Mouse (Mus musculus) inflammation-experienced regulatory T-cells, adult 16 weeks (primary cell): ENCODE data around the gene Fam186b. TPM values are rescaled to one million over a fixed set of nuclear protein-coding genes. Genes with fewer than 3 reads are reported as not detected.

Experiments
- polyA plus RNA-seq: library from polyadenylated mRNA; unstranded; fragments of 100-300 nt; shearing (Covaris generic); gene quantifications from one replicate; pipeline ENCODE4 v1.2.1, GENCODE M21; 2017

The Fam186b gene
- 0.27 TPM for polyA plus RNA-seq

DNA sequence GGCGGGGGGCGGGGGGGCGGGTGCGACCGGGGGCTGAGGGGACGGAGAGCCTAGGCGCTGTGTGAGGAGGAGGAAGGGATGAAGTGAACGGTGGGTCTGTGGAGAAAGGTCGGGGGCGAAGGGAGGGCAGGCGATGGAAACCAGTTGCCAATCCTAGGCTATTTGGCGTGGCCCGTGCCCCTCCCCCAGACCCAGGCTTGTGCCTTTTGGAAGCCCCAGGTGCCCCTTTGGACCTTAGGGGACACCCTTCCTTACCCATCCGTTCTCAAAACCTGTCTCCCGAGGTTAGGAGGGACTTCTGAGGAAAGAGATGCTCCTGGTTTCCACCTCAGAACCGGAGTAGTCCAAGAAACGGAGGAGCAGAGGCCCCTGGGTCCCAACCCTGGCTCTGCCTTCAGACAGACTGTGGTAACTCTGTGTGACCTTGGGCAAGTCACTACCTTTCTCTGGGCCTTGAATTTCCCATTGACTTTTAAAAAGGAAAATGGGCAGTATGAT, at the start of gene Fam186b:
Fam186b (minus strand) TSS at position 405 of the 498 bp plus-strand sequence.

DNA sequence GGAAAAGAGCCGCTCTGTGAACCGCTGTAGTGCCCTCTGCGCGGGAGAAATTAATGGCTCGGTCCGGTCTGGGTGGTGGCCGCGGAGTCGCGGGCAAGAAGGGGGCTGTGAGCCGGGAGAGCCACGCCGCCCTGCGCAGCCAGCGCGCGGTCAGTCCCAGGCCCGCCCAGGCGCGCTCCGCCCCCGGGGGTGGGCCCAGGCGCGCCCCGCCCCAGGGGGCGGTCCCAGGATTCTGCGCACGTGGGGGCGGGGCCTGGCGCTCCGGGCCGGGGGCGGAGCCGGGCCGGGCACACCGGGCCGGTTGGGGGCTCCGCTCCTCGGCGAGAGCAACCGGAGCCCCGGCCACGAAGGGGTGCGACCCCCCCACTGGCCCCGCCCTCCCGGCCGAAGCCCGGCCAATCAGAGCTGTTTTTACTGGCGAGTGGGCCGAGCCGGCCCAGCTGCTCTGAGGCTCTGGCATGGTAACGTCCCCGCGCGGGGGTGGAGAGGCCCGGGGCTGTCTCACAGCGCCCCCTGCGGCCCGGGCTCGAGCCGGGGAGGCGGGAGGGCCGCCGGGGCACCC, 794 bp downstream of the Fam186b start, which contains the start of gene Prpf40b:
Prpf40b (plus strand) TSS at position 275 of the 562 bp plus-strand sequence.

DNA sequence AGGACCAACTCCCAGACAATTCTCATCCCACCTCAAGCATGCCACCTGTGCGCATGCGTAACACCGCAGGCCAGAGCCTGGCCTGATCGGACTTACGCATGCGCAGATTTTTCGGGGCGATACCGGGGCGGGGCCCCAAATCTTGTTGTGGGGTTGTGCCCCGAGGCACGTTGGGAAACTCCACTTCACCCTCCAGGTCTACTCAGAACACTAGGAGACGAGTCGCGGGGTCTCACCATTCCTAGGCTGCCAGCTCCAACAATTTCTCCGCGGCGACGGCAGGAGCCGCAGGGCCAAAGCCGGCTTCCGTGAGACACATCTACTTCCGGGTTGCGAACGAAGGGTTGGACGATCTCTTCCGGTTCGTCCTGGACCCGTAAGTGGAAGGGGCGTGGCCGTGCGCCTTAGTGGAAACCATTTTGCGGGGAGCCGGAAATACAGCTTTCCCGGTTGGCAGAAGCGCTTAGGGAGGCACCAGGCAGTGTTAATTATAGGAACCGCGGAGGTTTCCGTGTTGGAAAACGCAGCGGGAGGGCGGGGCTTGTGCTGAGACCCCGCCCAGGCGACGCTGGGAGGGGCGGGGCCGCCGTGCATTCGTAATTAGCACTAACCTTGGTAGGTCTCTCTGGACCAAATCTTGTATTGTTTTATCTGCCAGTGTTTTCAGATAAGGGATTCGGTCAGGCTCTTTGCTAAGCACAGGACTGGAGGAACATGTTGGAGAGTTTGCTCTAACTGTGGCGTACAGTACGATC, 43.9 kb downstream of the Fam186b start, which contains the start of gene Mcrs1:
Mcrs1 (minus strand) TSS at position 336 of the 755 bp plus-strand sequence.

DNA sequence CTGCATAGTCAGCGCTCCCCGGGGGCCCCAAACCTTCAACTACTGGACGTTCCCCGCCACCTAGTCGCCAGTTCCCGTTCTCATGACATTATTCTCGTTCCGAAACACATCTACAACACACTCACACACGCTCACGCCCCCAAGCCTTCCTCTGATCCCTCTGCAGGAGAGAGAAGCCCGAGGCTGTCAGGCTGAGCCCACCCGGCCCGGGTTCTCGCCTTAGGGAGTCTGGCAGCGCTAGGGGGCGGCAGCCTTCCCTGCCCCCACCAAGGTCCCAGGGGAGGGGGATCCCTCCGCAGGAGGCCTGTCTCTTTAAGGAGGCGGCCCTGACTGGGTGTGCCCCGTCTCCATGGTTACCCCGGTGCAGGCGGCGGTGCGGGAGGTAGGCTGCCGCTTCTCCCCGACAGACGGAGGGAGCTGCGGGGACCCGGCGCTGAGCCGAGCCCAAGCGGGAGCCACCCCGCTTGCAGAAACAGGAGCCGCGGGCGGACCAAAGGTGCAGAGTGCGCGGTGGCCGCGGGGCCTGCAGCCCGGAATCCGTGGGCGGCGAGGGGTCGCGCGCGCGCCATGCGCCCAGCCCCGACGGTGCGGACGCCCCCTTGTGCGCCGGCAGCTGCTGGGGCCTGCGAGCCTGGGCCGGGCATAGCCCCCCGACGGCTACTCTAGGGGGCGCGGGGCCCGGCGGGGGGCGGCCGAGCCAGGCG, 71.3 kb downstream of the Fam186b start, which contains the start of gene Kcnh3:
Kcnh3 (plus strand) TSS at position 654 of the 704 bp plus-strand sequence.

Other genes starting within 250 kb of the Fam186b start
- not detected for gene Prph, start 240.7 kb downstream of the Fam186b start, polyA plus RNA-seq
- gene Troap, start 221.3 kb downstream of the Fam186b start, polyA plus RNA-seq, result 1.5 TPM
- not detected for gene C1ql4, start 208.1 kb downstream of the Fam186b start, polyA plus RNA-seq
- not detected for gene Dnajc22, start 202.7 kb downstream of the Fam186b start, polyA plus RNA-seq
- not detected for gene Spats2, start 170.0 kb downstream of the Fam186b start, polyA plus RNA-seq
- gene Kcnh3, start 71.0 kb downstream of the Fam186b start, polyA plus RNA-seq, result 1.4 TPM
- gene Mcrs1, start 43.9 kb downstream of the Fam186b start, polyA plus RNA-seq, result 116 TPM
- gene Prpf40b, start 801 bp downstream of the Fam186b start, polyA plus RNA-seq, result 16.6 TPM
- 32.9 TPM for gene Fmnl3, start 74.6 kb upstream of the Fam186b start, polyA plus RNA-seq
- 154 TPM for gene Tmbim6, start 97.0 kb upstream of the Fam186b start, polyA plus RNA-seq
- gene Nckap5l, start 161.9 kb upstream of the Fam186b start, polyA plus RNA-seq, result 13.5 TPM
- gene Bcdin3d, start 178.8 kb upstream of the Fam186b start, polyA plus RNA-seq, result 30.3 TPM
- 0.02 TPM for gene Faim2, start 232.3 kb upstream of the Fam186b start, polyA plus RNA-seq